ENCODE assay signal across 8 mouse cellular contexts in genomic region chr10:94944691-94945205, GRCm38 (mm10). TPM values are rescaled to one million over a fixed set of nuclear protein-coding genes. Genes with fewer than 3 reads are reported as not detected.
DNase-seq lines count a peak whose midpoint lies in the region; ATAC-seq and TF ChIP-seq lines count a peak whose summit lies in the region.

Gene Plxnc1, minus strand, starts transcription at chr10:94944835.

- peak within 1 kb of the TSS; percentile 96 for H3K4me2 ChIP-seq in limb, embryonic 11.5 days (ENCODE audit: low read depth, severe bottlenecking)

- TF ChIP-seq POLR2A in cerebellum, adult 2 months (IDR thresholded peaks at IDR 0.05; ENCODE audit: borderline replicate concordance, insufficient read depth, low read length): no peak

- no peaks in the 10 kb centered on the region for H3K9me3 ChIP-seq in limb, embryonic 11.5 days (ENCODE audit: control insufficient read depth, low read length)
- H3K9me3 ChIP-seq in midbrain, embryonic 10.5 days (replicated peaks): no peaks in the 10 kb centered on the region

- H3K27me3 ChIP-seq in cerebellum, adult 2 months (ENCODE audit: control insufficient read depth, insufficient read depth, low read length): no peaks in the 10 kb centered on the region; the same call in 1 of the 2 replicates
- H3K27me3 ChIP-seq in limb, embryonic 11.5 days (ENCODE audit: control insufficient read depth, insufficient read depth, low read length): peaks cover 38% of the 10 kb centered on the region
- peaks cover 59% of the 10 kb centered on the region for H3K27me3 ChIP-seq in midbrain, embryonic 10.5 days (ENCODE audit: low read depth, poor library complexity, severe bottlenecking)

- H3K4me1 ChIP-seq in cerebellum, adult 2 months (ENCODE audit: control insufficient read depth, insufficient read depth, low read length): peaks cover 9% of the 10 kb centered on the region
- peaks cover 16% of the 10 kb centered on the region for H3K4me1 ChIP-seq in limb, embryonic 11.5 days (ENCODE audit: control insufficient read depth, insufficient read depth, low read length)
- peaks cover 61% of the 10 kb centered on the region for H3K4me1 ChIP-seq in midbrain, embryonic 10.5 days

- no peak within 1 kb of the TSS for H3K27ac ChIP-seq in cerebellum, adult 2 months (ENCODE audit: insufficient read depth, low read length)
- H3K27ac ChIP-seq in limb, embryonic 11.5 days (replicated peaks; ENCODE audit: low read depth, low read length): no peak within 1 kb of the TSS
- peak within 1 kb of the TSS; percentile 96 for H3K27ac ChIP-seq in midbrain, embryonic 10.5 days (replicated peaks)

- H3K36me3 ChIP-seq in limb, embryonic 11.5 days (ENCODE audit: control insufficient read depth, insufficient read depth, low read length): no peaks in the 10 kb centered on the region
- no peaks in the 10 kb centered on the region for H3K36me3 ChIP-seq in midbrain, embryonic 10.5 days

- WGBS in cerebellum, adult 2 months: 2% methylated on average over 44 of the region's 57 CpGs
- WGBS in limb, embryonic 11.5 days: under 1% methylated on average over 28 of the region's 57 CpGs
- WGBS in midbrain, embryonic 10.5 days: 0% methylated on average over 36 of the region's 57 CpGs

- no peak for TF ChIP-seq CTCF in cerebellum, adult 2 months (IDR thresholded peaks at IDR 0.05; ENCODE audit: borderline replicate concordance, insufficient read depth, low read depth, low read length)

- H3K4me3 ChIP-seq in cerebellum, adult 2 months (replicated peaks; ENCODE audit: insufficient read depth, low read depth, low read length): peak within 1 kb of the TSS; percentile 82
- peak within 1 kb of the TSS; percentile 67 for H3K4me3 ChIP-seq in limb, embryonic 11.5 days (ENCODE audit: low read depth, low read length)
- peak within 1 kb of the TSS; percentile 90 for H3K4me3 ChIP-seq in midbrain, embryonic 10.5 days

- H3K9ac ChIP-seq in limb, embryonic 11.5 days (ENCODE audit: low read length): peak within 1 kb of the TSS; percentile 64

- ATAC-seq in limb, embryonic 11.5 days (ENCODE audit: insufficient number of reproducible peaks, low FRiP score, low TSS enrichment, low read depth): peak; percentile 20; the same call in 1 of the 2 replicates

- DNase-seq in adrenal gland, adult (ENCODE audit: inconsistent age in 2 of 2, low spot score in 1 of 2): peak; percentile 46 to 68
- no peak for DNase-seq in adrenal gland, adult 2 months
- DNase-seq in cerebellum, adult 2 months: peak in 1 of 2 experiments; percentile 60
- DNase-seq in frontal cortex, postnatal 25 days (ENCODE audit: low spot score in 2 of 2): peak; percentile 21 to 46
- DNase-seq in induced T-regulatory cell, adult 2 months (ENCODE audit: low read depth): peak; percentile 86
- DNase-seq in limb, embryonic 11.5 days (ENCODE audit: low spot score): peak; percentile 69
- DNase-seq in midbrain, embryonic 10.5 days (ENCODE audit: low spot score): no peak
- peak; percentile 74 for DNase-seq in right cerebral cortex, postnatal 4 days

RNA-seq across cellular contexts. Expression of gene Plxnc1, which starts in this region (rescaled TPM):
- total RNA-seq in adrenal gland, adult 2 months (2021): 1 to 10 TPM; 2.4 to 8.0 TPM
- polyA plus RNA-seq in adrenal gland, adult 2 months (2012; rRNA removed): 1.0 and 1.1 TPM in 2 replicates
- 8.2 and 8.3 TPM in 2 replicates for polyA plus RNA-seq in cerebellum, adult 2 months (2012; rRNA removed)
- 0.64 and 0.81 TPM in 2 replicates for polyA plus RNA-seq in limb, embryonic 11.5 days (2014; fragmentation: Nextera tagmentation; extraction: Ambion mirVana)
- polyA plus RNA-seq in midbrain, embryonic 10.5 days (2016; fragmentation: Nextera tagmentation; extraction: Ambion mirVana): 2.2 and 2.7 TPM in 2 replicates

Comparison
In these comparisons a context has a peak if more than half of its experiments do, and no peak if none do; other contexts are left out.
1. DNase-seq: peak in adrenal gland, adult (2 of 2), frontal cortex, postnatal 25 days (2 of 2), induced T-regulatory cell, adult 2 months (single experiment) and right cerebral cortex, postnatal 4 days (single experiment); none in adrenal gland, adult 2 months (single experiment) and midbrain, embryonic 10.5 days (single experiment).
2. Peak in DNase-seq, ATAC-seq, H3K4me3 ChIP-seq, H3K9ac ChIP-seq and H3K4me2 ChIP-seq in limb, embryonic 11.5 days; RNA of the gene not detected or under 1 TPM.
3. Peak in every context shown above with its lines, with median percentiles within 50 percentile points of each other: H3K4me3 ChIP-seq.